In genomic region chr7:80215398-80215797, GRCm38 (mm10) we compare ENCODE assay signal across 8 mouse cellular contexts. TPM values are rescaled to one million over a fixed set of nuclear protein-coding genes. Genes with fewer than 3 reads are reported as not detected.
DNase-seq lines count a peak whose midpoint lies in the region; ATAC-seq lines count a peak whose summit lies in the region.

No protein-coding gene starts in this region.

- H3K4me1 ChIP-seq in hindbrain, embryonic 12.5 days: peaks cover 8% of the 10 kb centered on the region

- no peak overlapping the region for H3K9ac ChIP-seq in hindbrain, embryonic 12.5 days

- no peaks in the 10 kb centered on the region for H3K9me3 ChIP-seq in hindbrain, embryonic 12.5 days (replicated peaks)

- H3K27ac ChIP-seq in hindbrain, embryonic 12.5 days: peak overlapping the region; percentile 55

- H3K4me3 ChIP-seq in hindbrain, embryonic 12.5 days: no peak overlapping the region

- peak; percentile 73 for ATAC-seq in activated CD4-positive, CD25-positive, alpha-beta regulatory T cell, adult 4 months
- ATAC-seq in hindbrain, embryonic 12.5 days (ENCODE audit: low FRiP score): peak; percentile 87

- peak; percentile 90 to 92 for DNase-seq in cerebellum, postnatal 14 days
- peak; percentile 59 to 60 for DNase-seq in frontal cortex, postnatal 25 days (ENCODE audit: low spot score in 2 of 2)
- DNase-seq in layer of hippocampus, postnatal 36 days: peak; percentile 68 to 73
- DNase-seq in lung, postnatal 36 days: peak; percentile 90
- peak; percentile 73 to 84 for DNase-seq in right cerebral cortex, adult 2 months (ENCODE audit: low spot score in 2 of 2)
- peak; percentile 52 to 76 for DNase-seq in urinary bladder, postnatal 4 days (ENCODE audit: low spot score in 2 of 2)

- H3K36me3 ChIP-seq in hindbrain, embryonic 12.5 days: peaks cover 55% of the 10 kb centered on the region

- 26% methylated on average over 4 of the region's 4 CpGs for WGBS in hindbrain, embryonic 12.5 days

- H3K27me3 ChIP-seq in hindbrain, embryonic 12.5 days: no peaks in the 10 kb centered on the region

- no peak overlapping the region for H3K4me2 ChIP-seq in hindbrain, embryonic 12.5 days (replicated peaks)

RNA-seq across cellular contexts. Expression of gene Cib1, which starts 17.2 kb away (rescaled TPM):
- polyA plus RNA-seq in activated CD4-positive, CD25-positive, alpha-beta regulatory T cell, adult 4 months (2017; shearing (Covaris generic)): 100 to 1,000 TPM; 120 to 148 TPM
- 37.5 and 40.5 TPM in 2 replicates for polyA plus RNA-seq in hindbrain, embryonic 12.5 days (2016; fragmentation: Nextera tagmentation; extraction: Ambion mirVana)
- 10 to 100 TPM; 21.0 to 25.4 TPM for total RNA-seq in layer of hippocampus, postnatal 36 days (2021)

RNA-seq across cellular contexts. Expression of gene Gdpgp1, which starts 17.3 kb away (rescaled TPM):
- polyA plus RNA-seq in activated CD4-positive, CD25-positive, alpha-beta regulatory T cell, adult 4 months (2017; shearing (Covaris generic)): 1 to 10 TPM; 5.5 to 9.4 TPM
- polyA plus RNA-seq in hindbrain, embryonic 12.5 days (2016; fragmentation: Nextera tagmentation; extraction: Ambion mirVana): 4.6 and 4.9 TPM in 2 replicates
- 1 to 10 TPM; 6.9 to 7.3 TPM for total RNA-seq in layer of hippocampus, postnatal 36 days (2021)

RNA-seq across cellular contexts. Expression of gene Sema4b, which starts 28.8 kb away (rescaled TPM):
- 10 to 100 TPM; 16.5 to 26.1 TPM for polyA plus RNA-seq in activated CD4-positive, CD25-positive, alpha-beta regulatory T cell, adult 4 months (2017; shearing (Covaris generic))
- 20.9 and 21.1 TPM in 2 replicates for polyA plus RNA-seq in hindbrain, embryonic 12.5 days (2016; fragmentation: Nextera tagmentation; extraction: Ambion mirVana)
- total RNA-seq in layer of hippocampus, postnatal 36 days (2021): 10 to 100 TPM; 21.6 to 24.1 TPM

RNA-seq across cellular contexts. Expression of gene Ttll13, which starts 30.8 kb away (rescaled TPM):
- polyA plus RNA-seq in activated CD4-positive, CD25-positive, alpha-beta regulatory T cell, adult 4 months (2017; shearing (Covaris generic)): under 1 TPM in 1 of 2 experiments, not detected in 1; 0.62 TPM
- polyA plus RNA-seq in hindbrain, embryonic 12.5 days (2016; fragmentation: Nextera tagmentation; extraction: Ambion mirVana): 2.0 and 2.7 TPM in 2 replicates
- total RNA-seq in layer of hippocampus, postnatal 36 days (2021): 1 to 10 TPM; 1.7 to 2.9 TPM

RNA-seq across cellular contexts. Expression of gene Ngrn, which starts 45.6 kb away (rescaled TPM):
- 10 to 100 TPM; 26.9 to 28.4 TPM for polyA plus RNA-seq in activated CD4-positive, CD25-positive, alpha-beta regulatory T cell, adult 4 months (2017; shearing (Covaris generic))
- polyA plus RNA-seq in hindbrain, embryonic 12.5 days (2016; fragmentation: Nextera tagmentation; extraction: Ambion mirVana): 55.0 and 55.1 TPM in 2 replicates
- 10 to 100 TPM; 41.4 to 44.5 TPM for total RNA-seq in layer of hippocampus, postnatal 36 days (2021)
